Mouse (Mus musculus): ENCODE data around the gene Zbtb1.

- no peak for TF ChIP-seq TAL1 (IDR thresholded peaks at IDR 0.05; ENCODE audit: low read length)
- TF ChIP-seq GATA1 (IDR thresholded peaks at IDR 0.05; ENCODE audit: low read length): no peak
Observed at GRCm38 (mm10) chr12:76378556-76378955, 8.5 kb downstream of the Zbtb1 start.
